Mouse (Mus musculus): ENCODE measurements around the gene P2rx3.

Gene P2rx3

GRCm38 (mm10) chr2:85037047-85038026, at the start of gene P2rx3, which contains the start of gene Ssrp1:
Gene P2rx3, minus strand, starts transcription at chr2:85037462.
Gene Ssrp1, plus strand, starts transcription at chr2:85037234.
- in situ Hi-C loops (cut with MboI, MseI), result loop anchor here (5.0 to 25.0 kb wide), 2 partner anchors 200 to 1400 kb away; partner anchors contain the start of genes Slc43a1 and Zc3h15

- in situ Hi-C loops (cut with MboI, MseI), result no loop called here
Measured at GRCm38 (mm10) chr2:85073751-85074150, 36.5 kb upstream of the P2rx3 start.

GRCm38 (mm10) chr2:85071921-85072320, 34.7 kb upstream of the P2rx3 start:
- in situ Hi-C loops (cut with MboI, MseI), result no loop called here

GRCm38 (mm10) chr2:85070086-85070485, 32.8 kb upstream of the P2rx3 start:
- in situ Hi-C loops (cut with MboI, MseI), result no loop called here

- in situ Hi-C loops (cut with MboI, MseI), result no loop called here
Measured at GRCm38 (mm10) chr2:85068626-85069025, 31.4 kb upstream of the P2rx3 start.

GRCm38 (mm10) chr2:85067903-85068625, 30.8 kb upstream of the P2rx3 start:
- in situ Hi-C loops (cut with MboI, MseI), result no loop called here

GRCm38 (mm10) chr2:85066937-85067336, 29.7 kb upstream of the P2rx3 start:
- in situ Hi-C loops (cut with MboI, MseI), result no loop called here

- in situ Hi-C loops (cut with MboI, MseI), result no loop called here
Measured at GRCm38 (mm10) chr2:85065141-85065875, 28.0 kb upstream of the P2rx3 start.

- in situ Hi-C loops (cut with MboI, MseI), result no loop called here
Measured at GRCm38 (mm10) chr2:85061107-85061541, 23.9 kb upstream of the P2rx3 start.

- in situ Hi-C loops (cut with MboI, MseI), result no loop called here
Measured at GRCm38 (mm10) chr2:85060591-85061060, 23.4 kb upstream of the P2rx3 start.

GRCm38 (mm10) chr2:85059677-85060076, 22.4 kb upstream of the P2rx3 start:
- in situ Hi-C loops (cut with MboI, MseI), result no loop called here

GRCm38 (mm10) chr2:85056711-85057110, 19.4 kb upstream of the P2rx3 start:
- in situ Hi-C loops (cut with MboI, MseI), result no loop called here

GRCm38 (mm10) chr2:85053192-85053816, 16.0 kb upstream of the P2rx3 start:
- in situ Hi-C loops (cut with MboI, MseI), result no loop called here

GRCm38 (mm10) chr2:85050746-85051145, 13.5 kb upstream of the P2rx3 start:
- in situ Hi-C loops (cut with MboI, MseI), result no loop called here

GRCm38 (mm10) chr2:85050001-85050634, 12.9 kb upstream of the P2rx3 start:
- in situ Hi-C loops (cut with MboI, MseI), result no loop called here

GRCm38 (mm10) chr2:85049277-85049676, 12.0 kb upstream of the P2rx3 start:
- in situ Hi-C loops (cut with MboI, MseI), result loop anchor here (10.0 to 25.0 kb wide), 2 partner anchors 104 to 1412 kb away; partner anchors contain the start of gene Zc3h15

- in situ Hi-C loops (cut with MboI, MseI), result loop anchor here (10.0 to 25.0 kb wide), 2 partner anchors 103 to 1411 kb away; partner anchors contain the start of gene Zc3h15
Measured at GRCm38 (mm10) chr2:85048168-85048751, 11.0 kb upstream of the P2rx3 start.

- in situ Hi-C loops (cut with MboI, MseI), result loop anchor here (10.0 to 25.0 kb wide), 2 partner anchors 103 to 1410 kb away; partner anchors contain the start of gene Zc3h15
Measured at GRCm38 (mm10) chr2:85047596-85048167, 10.4 kb upstream of the P2rx3 start, which contains the start of gene Tnks1bp1. Gene Tnks1bp1, plus strand, starts transcription at chr2:85048022.

GRCm38 (mm10) chr2:85047081-85047480, 9.8 kb upstream of the P2rx3 start:
- in situ Hi-C loops (cut with MboI, MseI), result loop anchor here (10.0 to 25.0 kb wide), 2 partner anchors 102 to 1410 kb away; partner anchors contain the start of gene Zc3h15
